Mouse (Mus musculus) heart, adult 2 months (tissue): ENCODE results near the gene Rspry1. TPM values are rescaled to one million over a fixed set of nuclear protein-coding genes. Genes with fewer than 3 reads are reported as not detected.

Source experiments
- DNase-seq, 2 experiments: peaks; one replicate each; pipeline ENCODE4 v3.0.0; 2021
- H3K27ac ChIP-seq: fragments of 200-600 bp; 2 replicates; pipeline ENCODE4 v1.8.1; 2022
- H3K27me3 ChIP-seq: fragments of 200-500 bp; 2 replicates; pipeline ENCODE4 v1.6.1; 2012; ENCODE audit warnings: mild to moderate bottlenecking, low read length, inconsistent platforms, mixed read lengths; ENCODE audit not compliant: control insufficient read depth, insufficient read depth
- H3K36me3 ChIP-seq: fragments of 200-500 bp; 2 replicates; pipeline ENCODE4 v1.6.1; 2012; ENCODE audit warnings: low read length, inconsistent platforms; ENCODE audit not compliant: control insufficient read depth, insufficient read depth
- H3K4me1 ChIP-seq: fragments of 200-500 bp; 2 replicates; pipeline ENCODE4 v1.6.1; 2011; ENCODE audit warnings: low read length; ENCODE audit not compliant: control insufficient read depth, insufficient read depth
- H3K4me3 ChIP-seq: fragments of 200-600 bp; 2 replicates; pipeline ENCODE4 v1.8.1; 2022
- H3K79me2 ChIP-seq: fragments of 200-500 bp; replicated peaks from 2 replicates; pipeline ENCODE4 v1.6.1; 2012; ENCODE audit warnings: mild to moderate bottlenecking, inconsistent platforms, low read length, moderate library complexity, mixed read lengths; ENCODE audit not compliant: control insufficient read depth, insufficient read depth
- H3K9ac ChIP-seq: fragments of 200-500 bp; 2 replicates; pipeline ENCODE4 v1.6.1; 2012; ENCODE audit warnings: low read depth, mild to moderate bottlenecking, control low read depth, inconsistent platforms, low read length, mixed read lengths
- CTCF ChIP-seq: fragments of 200-600 bp; IDR thresholded peaks from 2 replicates; pipeline ENCODE4 v1.8.1; 2022; ENCODE audit warnings: antibody characterized with exemption, mild to moderate bottlenecking, moderate library complexity
- EP300 ChIP-seq: fragments of 200-500 bp; IDR thresholded peaks from 2 replicates; pipeline ENCODE4 v1.6.1; 2011; ENCODE audit warnings: low read depth, low read length, control low read depth; ENCODE audit not compliant: insufficient read depth
- POLR2A ChIP-seq: fragments of 200-500 bp; IDR thresholded peaks from 2 replicates; pipeline ENCODE4 v1.6.1; 2011; ENCODE audit warnings: mild to moderate bottlenecking, low read depth, low read length, control low read depth; ENCODE audit not compliant: insufficient read depth
- WGBS: fragments of 180-500 bp; shearing (Covaris S2); methylation state at CpG from one replicate; pipeline ENCODE4 v1.1.7; 2018; 5-methylcytosine and 5-hydroxymethylcytosine counted together
- intact Hi-C: fragments of 180-260 bp; cut with DNase I; formaldehyde crosslinking; loops from one replicate; pipeline ENCODE4 v1.15.1; 2025
- long read RNA-seq: library from polyadenylated mRNA; stranded (forward); transcript quantifications from one replicate; pipeline ENCODE4 v2.0.0, GENCODE M21; 2021
- polyA plus RNA-seq: library from polyadenylated mRNA; depleted of rRNA; stranded (reverse); fragments of >200 nt; gene quantifications from 2 replicates; pipeline ENCODE4 v1.2.3, GENCODE M21; 2012; rRNA removed
- total RNA-seq, 2 experiments: library from RNA; stranded (reverse); gene quantifications; 2 replicates each; pipeline ENCODE4 v1.2.3; 2021

Rspry1 gene
- 10 to 100 TPM; 10.1 to 10.6 TPM for total RNA-seq
- polyA plus RNA-seq = 3.8 and 7.9 TPM in 2 replicates
- long read RNA-seq, transcript Rspry1-201 (15 exons, 3,852 nt) = major isoform, 14 of 16 reads
- long read RNA-seq, partial matches to known transcripts = 1 of 16 reads
- long read RNA-seq, other reads (novel, unspliced or antisense) = 1 of 16 reads

DNA sequence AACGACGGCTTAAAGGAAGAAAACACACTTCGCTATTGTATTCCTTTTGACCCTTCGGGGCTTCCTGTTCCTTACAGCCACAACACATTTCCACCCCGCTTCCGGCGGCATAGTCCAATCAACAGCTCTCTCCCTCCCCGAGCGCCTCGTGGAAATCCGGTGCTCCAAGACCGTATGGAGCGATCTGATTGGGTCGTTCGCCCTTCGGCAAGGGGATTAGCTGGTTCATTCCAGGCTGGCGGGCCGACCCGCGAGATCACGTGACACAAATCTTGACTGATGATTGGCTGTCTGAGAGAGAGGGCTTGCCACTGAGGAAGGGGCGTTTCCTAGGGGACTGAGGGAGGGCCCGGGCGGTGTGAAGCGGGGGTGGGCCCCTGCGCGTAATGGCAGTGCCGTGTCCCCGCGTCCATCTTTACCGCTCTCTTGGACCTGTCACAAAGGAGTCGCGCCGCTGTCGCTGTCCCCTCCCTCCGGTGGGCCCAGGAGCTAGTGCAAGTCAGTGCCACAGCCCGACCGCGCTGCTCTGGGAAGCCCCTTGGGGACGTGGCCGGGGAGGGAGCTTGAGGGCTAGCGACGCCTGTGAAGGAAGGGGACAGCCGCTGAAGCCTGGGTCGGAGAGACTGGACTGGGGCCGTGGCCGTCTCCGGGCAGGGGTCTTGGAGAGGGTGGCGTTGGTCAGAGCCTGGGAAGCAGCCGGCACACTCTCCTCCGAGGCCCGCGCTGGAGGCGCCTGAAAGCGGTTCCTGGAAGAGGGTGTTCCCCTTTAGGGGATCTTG lies at the start of gene Rspry1, which contains the start of gene Fam192a:
Rspry1 (plus strand) TSS at position 331 of the 779 bp plus-strand sequence.
Fam192a (minus strand) TSS at position 391 of the 779 bp plus-strand sequence.
- peaks cover 7% of the 10 kb centered on the region for H3K79me2 ChIP-seq
- intact Hi-C loops = loop anchor here (2.0 kb wide), 2 partner anchors 63 to 101 kb away; no protein-coding TSS in a partner anchor
- under 1% methylated on average over 55 of the region's 55 CpGs for WGBS
- TF ChIP-seq CTCF (no peak; the same call in 1 of the 2 replicates), EP300 (0 out of 2 replicates have a peak, but pooled peaks have one; percentile 34), POLR2A (peak; percentile 82)
- peaks cover 8% of the 10 kb centered on the region for H3K36me3 ChIP-seq
- peak within 1 kb of the TSS; percentile 87 for H3K9ac ChIP-seq
- no peaks in the 10 kb centered on the region for H3K27me3 ChIP-seq
- H3K27ac ChIP-seq = peak within 1 kb of the TSS; percentile 94
- H3K4me3 ChIP-seq = peak within 1 kb of the TSS; percentile 62
- peak; percentile 96 to 100 for DNase-seq
- peaks cover 4% of the 10 kb centered on the region; the same call in 1 of the 2 replicates for H3K4me1 ChIP-seq

DNA sequence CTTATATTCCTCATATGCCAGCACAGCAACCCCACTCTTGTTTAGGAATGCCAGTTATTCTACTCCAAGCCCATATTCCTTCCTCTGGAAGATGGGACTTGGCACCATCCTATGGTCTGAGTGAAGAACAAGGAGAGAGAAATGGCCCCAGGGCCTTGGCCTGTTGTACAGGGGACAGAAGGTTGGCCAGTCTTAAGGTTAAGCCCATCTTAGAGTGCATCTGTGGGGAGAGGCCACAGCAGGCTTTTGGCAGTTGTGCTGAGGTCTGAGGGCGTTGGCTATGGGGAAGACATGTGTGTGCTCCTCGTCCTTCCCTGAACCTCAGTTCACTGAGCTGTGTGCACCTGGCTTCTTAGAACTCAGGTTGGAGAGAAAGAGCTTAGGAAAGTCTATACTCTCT lies 49.0 kb upstream of the Rspry1 start:
- H3K9ac ChIP-seq = no peak overlapping the region
- no peak for DNase-seq
- WGBS = 95% methylated on average over 2 of the region's 2 CpGs
- no peak overlapping the region for H3K4me3 ChIP-seq
- no peak overlapping the region for H3K27ac ChIP-seq
- H3K4me1 ChIP-seq = peaks cover 8% of the 10 kb centered on the region
- no peaks in the 10 kb centered on the region for H3K79me2 ChIP-seq
- no peaks in the 10 kb centered on the region for H3K27me3 ChIP-seq
- TF ChIP-seq CTCF = no peak
- no peak for TF ChIP-seq EP300
- no peak for TF ChIP-seq POLR2A
- peaks cover 5% of the 10 kb centered on the region; the same call in 1 of the 2 replicates for H3K36me3 ChIP-seq
- intact Hi-C loops = no loop called here

DNA sequence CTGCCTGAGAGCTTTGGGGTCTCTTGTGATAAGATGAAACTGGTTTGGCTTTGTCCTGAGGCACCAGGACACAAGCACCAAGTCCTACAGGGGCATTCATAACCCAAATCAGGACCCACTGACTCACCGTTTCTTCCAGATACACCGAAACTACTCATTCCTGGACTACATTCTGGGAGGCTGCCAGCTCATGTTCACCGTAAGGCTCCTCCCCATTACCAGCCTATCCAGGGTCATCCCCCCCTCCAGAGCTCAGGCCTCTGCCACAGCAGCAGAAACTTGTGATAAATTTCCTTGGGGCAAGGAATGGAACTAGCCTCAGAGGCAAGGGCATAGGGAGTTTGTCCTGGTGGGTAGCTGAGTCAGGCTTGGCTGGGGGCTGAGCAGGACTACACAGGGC lies 44.5 kb upstream of the Rspry1 start:
- Histone ChIP-seq H3K36me3 (no peaks in the 10 kb centered on the region), H3K79me2 (no peaks in the 10 kb centered on the region), H3K27ac (no peak overlapping the region), H3K27me3 (no peaks in the 10 kb centered on the region), H3K9ac (no peak overlapping the region), H3K4me3 (no peak overlapping the region), H3K4me1 (no peaks in the 10 kb centered on the region)
- intact Hi-C loops = no loop called here
- no peak for DNase-seq
- TF ChIP-seq CTCF = no peak
- no peak for TF ChIP-seq EP300
- no peak for TF ChIP-seq POLR2A
- WGBS = 71% methylated on average over 3 of the region's 3 CpGs

DNA sequence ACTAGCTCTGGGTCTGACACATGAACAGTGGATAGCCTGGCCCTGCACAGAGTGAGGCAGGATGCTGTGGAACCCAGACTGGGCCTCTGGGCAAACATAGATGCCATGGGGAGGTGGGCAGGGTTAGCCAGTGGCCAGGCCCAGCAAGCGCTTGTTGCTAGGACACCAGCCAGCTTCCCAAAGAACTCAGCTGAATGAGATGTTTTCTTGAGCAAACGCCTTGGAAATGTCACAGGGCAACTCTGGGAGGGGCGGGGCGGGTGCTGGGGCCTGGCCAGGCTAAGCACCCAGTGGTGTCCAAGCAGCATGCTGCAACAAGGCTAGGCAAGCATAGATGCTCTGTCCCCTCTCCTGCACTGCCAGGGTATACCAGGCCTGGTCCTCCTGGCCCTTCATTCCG lies 40.5 kb upstream of the Rspry1 start:
- no peak for DNase-seq
- H3K79me2 ChIP-seq = no peaks in the 10 kb centered on the region
- H3K4me1 ChIP-seq = no peaks in the 10 kb centered on the region
- no peak overlapping the region for H3K27ac ChIP-seq
- intact Hi-C loops = no loop called here
- no peaks in the 10 kb centered on the region for H3K27me3 ChIP-seq
- H3K36me3 ChIP-seq = no peaks in the 10 kb centered on the region
- H3K4me3 ChIP-seq = no peak overlapping the region
- H3K9ac ChIP-seq = no peak overlapping the region
- WGBS = 83% methylated on average over 5 of the region's 5 CpGs
- TF ChIP-seq POLR2A (no peak), CTCF (no peak), EP300 (no peak)

DNA sequence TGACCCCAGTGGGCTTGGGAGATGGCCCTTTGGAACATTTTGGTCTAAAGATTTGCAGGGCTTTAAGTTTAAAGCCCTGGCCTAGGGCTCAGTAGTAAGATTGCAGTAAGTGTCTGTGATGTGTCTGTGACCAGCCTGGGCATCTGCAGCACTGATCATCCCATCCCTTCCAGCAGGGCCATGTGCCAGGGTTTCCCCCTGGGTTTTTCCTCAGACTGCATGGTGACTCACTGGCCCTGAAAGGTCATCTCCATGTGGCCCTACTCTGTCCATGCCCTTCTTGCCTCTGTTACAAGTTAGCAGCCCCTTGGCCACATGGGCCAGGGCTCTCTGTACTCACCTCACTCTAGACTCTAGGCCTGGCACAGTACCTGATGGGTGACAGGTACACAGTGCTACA lies 37.3 kb upstream of the Rspry1 start:
- Histone ChIP-seq H3K4me3 (no peak overlapping the region), H3K4me1 (no peaks in the 10 kb centered on the region), H3K79me2 (no peaks in the 10 kb centered on the region), H3K9ac (no peak overlapping the region), H3K27me3 (no peaks in the 10 kb centered on the region), H3K36me3 (no peaks in the 10 kb centered on the region), H3K27ac (no peak overlapping the region)
- TF ChIP-seq POLR2A (no peak), EP300 (no peak), CTCF (no peak)
- DNase-seq = no peak
- intact Hi-C loops = no loop called here

DNA sequence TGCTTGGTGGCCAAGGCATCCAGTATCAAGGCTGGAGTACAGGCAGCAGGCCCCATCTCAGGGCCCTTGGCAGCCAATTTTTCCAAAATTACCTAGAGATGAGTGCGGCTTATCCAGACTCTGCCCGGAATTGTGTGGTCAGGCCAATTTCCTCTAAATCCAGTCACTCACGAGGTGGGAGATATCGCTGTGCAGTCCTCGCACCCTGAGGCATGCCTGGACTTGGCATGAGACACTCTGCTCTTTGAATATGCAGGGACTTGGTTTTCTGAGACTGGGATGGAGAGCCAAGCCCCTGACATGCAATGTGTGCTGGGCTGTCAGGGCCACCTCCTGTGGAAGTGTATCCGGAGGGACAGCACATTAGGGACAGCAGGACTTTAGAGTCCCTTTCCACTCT lies 35.7 kb upstream of the Rspry1 start:
- WGBS = 74% methylated on average over 6 of the region's 6 CpGs

More for the DNA sequence above, 35.7 kb upstream of the Rspry1 start:
- no peaks in the 10 kb centered on the region for H3K4me1 ChIP-seq
- TF ChIP-seq CTCF (no peak), EP300 (no peak), POLR2A (no peak)
- H3K4me3 ChIP-seq = no peak overlapping the region
- H3K27me3 ChIP-seq = no peaks in the 10 kb centered on the region
- intact Hi-C loops = loop anchor here (5.0 kb wide), 1 partner anchor 34 kb away; the partner anchor contains the start of gene Cpne2
- no peaks in the 10 kb centered on the region for H3K36me3 ChIP-seq
- no peak overlapping the region for H3K27ac ChIP-seq
- no peak overlapping the region for H3K9ac ChIP-seq
- no peaks in the 10 kb centered on the region for H3K79me2 ChIP-seq
- DNase-seq = no peak
